Mouse (Mus musculus) spleen, adult 2 months (tissue): Measurements from ENCODE around the gene Myh9.

Source experiments
- CTCF ChIP-seq: fragments of 200-500 bp; IDR thresholded peaks from 2 replicates; pipeline ENCODE4 v1.5.1; 2011; ENCODE audit warnings: mild to moderate bottlenecking, inconsistent platforms; ENCODE audit not compliant: insufficient read depth, insufficient read length, insufficient replicate concordance; ENCODE audit errors: extremely low read depth
- POLR2A ChIP-seq: fragments of 200-500 bp; IDR thresholded peaks from 2 replicates; pipeline ENCODE4 v1.6.1; 2011; ENCODE audit warnings: low read depth, low read length, inconsistent platforms

GRCm38 (mm10) chr15:77874807-77875206, 32.8 kb upstream of the Myh9 start:
- no peak for TF ChIP-seq CTCF
- TF ChIP-seq POLR2A, result no peak
